Mouse (Mus musculus): ENCODE results near the gene Adsl.
"Not testable (repeated sequence)": the region's sequence is repeated elsewhere in the genome, so short reads cannot be mapped to it uniquely, and the experiment has no call there.

The Adsl gene

DNA sequence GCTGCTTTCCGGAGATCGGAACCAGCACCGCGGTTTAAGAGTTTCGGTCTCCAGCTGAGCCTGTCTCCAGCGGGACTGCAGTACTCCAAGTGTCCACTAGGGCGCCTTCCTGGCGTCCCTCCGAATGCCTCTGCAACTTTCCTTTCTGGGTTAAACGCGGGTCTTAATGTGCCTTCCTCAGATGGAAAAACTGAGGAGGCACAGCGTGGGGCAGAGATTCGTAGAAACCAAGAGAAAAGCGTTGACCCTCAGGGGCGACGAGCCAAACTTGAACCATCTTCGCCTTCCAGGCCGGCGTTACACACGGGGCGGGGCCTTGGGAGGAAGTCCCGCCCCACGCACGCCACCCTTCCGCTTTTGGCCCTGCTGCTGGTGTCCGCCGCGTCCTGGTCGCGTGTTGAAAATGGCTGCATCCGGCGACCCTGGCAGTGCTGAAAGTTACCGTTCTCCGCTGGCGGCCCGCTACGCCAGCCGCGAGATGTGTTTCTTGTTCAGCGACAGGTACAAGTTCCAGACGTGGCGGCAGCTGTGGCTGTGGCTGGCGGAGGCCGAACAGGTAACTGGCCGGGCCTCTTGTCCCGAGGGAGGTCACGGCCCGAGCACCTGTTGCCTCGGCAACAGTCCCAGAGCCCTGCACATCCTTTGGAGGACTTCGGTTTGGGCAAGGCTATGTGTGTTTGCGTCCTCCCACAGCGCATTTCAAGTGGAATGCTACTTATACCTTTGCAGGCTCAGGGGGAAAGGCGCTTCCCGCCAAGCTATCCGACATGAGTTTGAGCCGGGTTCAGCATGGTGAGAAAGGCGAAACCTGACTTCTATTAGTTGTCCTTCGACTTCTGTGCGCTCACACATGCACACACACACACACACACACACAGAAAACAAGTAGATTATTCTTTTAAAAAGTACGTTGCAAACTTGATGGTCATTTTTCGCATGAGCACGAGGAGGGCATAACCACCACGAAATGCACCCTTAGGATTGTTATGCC is at the start of gene Adsl:
Adsl (plus strand) TSS at position 346 of the 991 bp plus-strand sequence.
- peak; percentile 89 for DNase-seq (ENCODE audit: low spot score)

DNA sequence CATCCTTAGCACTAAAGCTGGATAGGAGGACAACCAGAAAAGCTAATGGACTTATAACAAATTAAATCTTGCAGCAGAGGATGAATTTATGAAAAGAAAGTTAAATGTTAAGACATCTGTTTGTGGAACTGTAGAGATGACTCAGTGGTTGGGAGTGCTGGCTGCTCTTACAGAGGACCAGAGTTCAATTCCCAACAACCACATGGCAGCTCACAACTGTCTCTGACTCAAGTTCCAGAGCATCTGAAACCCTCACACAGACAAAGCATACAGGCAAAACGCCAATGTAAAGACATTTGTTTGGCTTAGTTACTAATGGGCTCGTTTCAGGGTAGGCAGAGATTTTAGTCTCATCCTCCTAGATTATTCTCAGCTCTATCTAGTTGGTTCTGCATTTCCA is 48.5 kb upstream of the Adsl start:
- no peak for DNase-seq (ENCODE audit: low spot score)

GRCm38 (mm10) chr15:80901806-80902513 is 46.3 kb upstream of the Adsl start:
- DNase-seq (ENCODE audit: low spot score) = no peak

- not testable (repeated sequence) for DNase-seq (ENCODE audit: low spot score)
Observed at GRCm38 (mm10) chr15:80904776-80905175, 43.5 kb upstream of the Adsl start.

DNA sequence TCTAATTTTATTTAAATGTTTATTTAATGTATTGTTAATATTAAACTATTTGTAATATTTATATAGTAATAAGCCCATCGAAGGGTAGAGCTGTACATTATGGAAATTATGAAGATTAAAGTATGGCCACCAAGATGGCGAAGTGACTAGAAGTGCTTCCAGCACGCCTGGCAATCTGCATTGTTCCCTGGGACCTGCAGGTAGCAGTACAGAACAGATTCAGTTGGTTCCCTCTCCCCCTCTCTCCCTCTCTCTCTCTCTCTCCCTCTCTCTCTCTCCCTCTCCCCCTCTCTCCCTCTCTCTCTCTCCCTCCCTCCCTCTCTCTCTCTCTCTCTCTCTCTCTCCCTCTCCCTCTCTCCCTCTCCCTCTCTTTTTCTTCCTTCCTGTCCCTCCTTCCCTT is 38.1 kb upstream of the Adsl start:
- DNase-seq (ENCODE audit: low spot score) = no peak

- no peak for DNase-seq (ENCODE audit: low spot score)
Observed at GRCm38 (mm10) chr15:80910790-80911531, 37.3 kb upstream of the Adsl start.

GRCm38 (mm10) chr15:80912175-80912574 is 36.1 kb upstream of the Adsl start:
- DNase-seq (ENCODE audit: low spot score) = no peak

GRCm38 (mm10) chr15:80913803-80914202 is 34.5 kb upstream of the Adsl start:
- DNase-seq (ENCODE audit: low spot score) = no peak

- DNase-seq (ENCODE audit: low spot score) = no peak
Observed at GRCm38 (mm10) chr15:80915850-80916249, 32.4 kb upstream of the Adsl start.

- no peak for DNase-seq (ENCODE audit: low spot score)
Observed at GRCm38 (mm10) chr15:80916621-80917020, 31.7 kb upstream of the Adsl start.

- DNase-seq (ENCODE audit: low spot score) = no peak
Observed at GRCm38 (mm10) chr15:80920346-80920745, 27.9 kb upstream of the Adsl start.

GRCm38 (mm10) chr15:80921781-80922180 is 26.5 kb upstream of the Adsl start:
- DNase-seq (ENCODE audit: low spot score) = no peak

DNA sequence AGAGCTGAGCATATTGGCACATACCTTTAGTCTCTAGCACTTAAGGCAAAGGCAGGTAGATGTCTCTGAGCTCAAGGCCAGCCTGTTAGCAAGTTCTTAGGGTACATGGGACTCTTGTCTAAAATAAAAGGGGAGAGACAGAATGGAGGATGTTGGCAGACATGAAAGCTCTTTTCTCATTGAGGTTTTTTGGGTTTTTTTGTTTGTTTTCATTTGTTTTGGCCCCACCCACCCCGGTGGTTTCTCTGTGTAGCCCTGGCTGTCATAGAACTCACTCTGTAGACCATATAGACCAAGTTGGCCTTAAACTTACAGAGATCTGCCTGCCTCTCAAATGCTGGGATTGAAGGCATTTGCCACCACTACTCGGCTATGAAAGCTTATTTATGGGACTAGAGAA is 24.1 kb upstream of the Adsl start:
- no peak for DNase-seq (ENCODE audit: low spot score)

- DNase-seq (ENCODE audit: low spot score) = no peak
Observed at GRCm38 (mm10) chr15:80928811-80929355, 19.4 kb upstream of the Adsl start.

GRCm38 (mm10) chr15:80930048-80930571 is 18.2 kb upstream of the Adsl start:
- DNase-seq (ENCODE audit: low spot score) = no peak

- not testable (repeated sequence) for DNase-seq (ENCODE audit: low spot score)
Observed at GRCm38 (mm10) chr15:80930676-80931320, 17.5 kb upstream of the Adsl start.

GRCm38 (mm10) chr15:80931345-80931960 is 16.8 kb upstream of the Adsl start:
- no peak for DNase-seq (ENCODE audit: low spot score)

- no peak for DNase-seq (ENCODE audit: low spot score)
Observed at GRCm38 (mm10) chr15:80934841-80935240, 13.4 kb upstream of the Adsl start.

DNA sequence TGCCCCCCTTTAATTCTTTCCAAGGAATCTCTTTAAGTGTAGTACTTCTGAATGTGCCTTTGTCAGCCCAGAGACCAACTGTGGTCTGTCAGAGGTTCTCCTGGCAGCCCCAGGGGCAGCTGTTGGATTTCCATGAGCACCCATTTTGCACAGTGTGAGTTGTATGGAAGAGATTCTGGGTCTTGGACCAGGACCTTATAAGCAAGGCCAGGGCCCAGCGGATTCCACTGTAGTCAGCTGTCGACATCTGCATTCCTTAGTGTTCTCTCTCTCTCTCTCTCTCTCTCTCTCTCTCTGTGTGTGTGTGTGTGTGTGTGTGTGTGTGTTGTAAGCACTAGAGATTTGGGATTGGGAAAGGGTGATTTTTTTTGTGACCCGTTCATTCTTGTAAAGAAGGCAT is 11.6 kb upstream of the Adsl start:
- DNase-seq (ENCODE audit: low spot score) = no peak

GRCm38 (mm10) chr15:80938615-80939014 is 9.7 kb upstream of the Adsl start:
- DNase-seq (ENCODE audit: low spot score) = no peak

- no peak for DNase-seq (ENCODE audit: low spot score)
Observed at GRCm38 (mm10) chr15:80939401-80939800, 8.9 kb upstream of the Adsl start.

All from testis, postnatal 14 days (tissue).